Mouse (Mus musculus) heart, embryonic 11.5 days (tissue): ENCODE results near the gene Mau2. TPM values are rescaled to one million over a fixed set of nuclear protein-coding genes. Genes with fewer than 3 reads are reported as not detected.
"Not testable (repeated sequence)": the region's sequence is repeated elsewhere in the genome, so short reads cannot be mapped to it uniquely, and the experiment has no call there.

Source experiments
- ATAC-seq: fragments of 200-750 bp; cut with Nextera tagmentation; replicated peaks from 2 replicates; pipeline ENCODE4 v1.8.0; 2017; ENCODE audit warnings: moderate library complexity; ENCODE audit not compliant: insufficient number of reproducible peaks, low FRiP score, low TSS enrichment
- H3K27ac ChIP-seq: fragments of 300-500 bp; sonication (generic); 2 replicates; pipeline ENCODE4 v1.5.1; 2014; ENCODE audit warnings: mild to moderate bottlenecking, low read depth, low read length
- H3K27me3 ChIP-seq: fragments of 300-500 bp; sonication (generic); 2 replicates; pipeline ENCODE4 v1.6.1; 2014; ENCODE audit warnings: mild to moderate bottlenecking, low read length, mixed read lengths; ENCODE audit not compliant: control insufficient read depth, insufficient read depth
- H3K36me3 ChIP-seq: fragments of 300-500 bp; sonication (generic); 2 replicates; pipeline ENCODE4 v1.6.1; 2014; ENCODE audit warnings: mild to moderate bottlenecking, low read length, moderate library complexity, mixed read lengths; ENCODE audit not compliant: control insufficient read depth, insufficient read depth
- H3K4me1 ChIP-seq: fragments of 300-500 bp; sonication (generic); 2 replicates; pipeline ENCODE4 v1.6.1; 2014; ENCODE audit warnings: low read length; ENCODE audit not compliant: control insufficient read depth, insufficient read depth
- H3K4me2 ChIP-seq: fragments of 300-500 bp; sonication (generic); 2 replicates; pipeline ENCODE4 v1.6.1; 2014; ENCODE audit warnings: mild to moderate bottlenecking, moderate library complexity
- H3K4me3 ChIP-seq: fragments of 300-500 bp; sonication (generic); 2 replicates; pipeline ENCODE4 v1.5.1; 2014; ENCODE audit warnings: low read depth, low read length
- H3K9ac ChIP-seq: fragments of 300-500 bp; sonication (generic); 2 replicates; pipeline ENCODE4 v1.6.1; 2014; ENCODE audit warnings: mild to moderate bottlenecking, low read depth, low read length, moderate library complexity
- H3K9me3 ChIP-seq: fragments of 300-500 bp; sonication (generic); replicated peaks from 2 replicates; pipeline ENCODE4 v1.6.1; 2016; ENCODE audit warnings: low read length; ENCODE audit not compliant: control insufficient read depth
- WGBS: fragments of 180-500 bp; shearing (Covaris S2); extraction: QIAGEN DNeasy Blood & Tissue Kit; methylation state at CpG from one replicate; pipeline ENCODE4 v1.1.7; 2014; ENCODE audit not compliant: insufficient replicate concordance; 5-methylcytosine and 5-hydroxymethylcytosine counted together
- polyA plus RNA-seq: library from polyadenylated mRNA; unstranded; fragments of >200 nt; fragmentation: Nextera tagmentation; extraction: Ambion mirVana; gene quantifications from 2 replicates; pipeline ENCODE4 v1.2.1, GENCODE M21; 2014

The Mau2 gene
- polyA plus RNA-seq, 1 experiment from 2014 or later = 35.5 TPM

DNA sequence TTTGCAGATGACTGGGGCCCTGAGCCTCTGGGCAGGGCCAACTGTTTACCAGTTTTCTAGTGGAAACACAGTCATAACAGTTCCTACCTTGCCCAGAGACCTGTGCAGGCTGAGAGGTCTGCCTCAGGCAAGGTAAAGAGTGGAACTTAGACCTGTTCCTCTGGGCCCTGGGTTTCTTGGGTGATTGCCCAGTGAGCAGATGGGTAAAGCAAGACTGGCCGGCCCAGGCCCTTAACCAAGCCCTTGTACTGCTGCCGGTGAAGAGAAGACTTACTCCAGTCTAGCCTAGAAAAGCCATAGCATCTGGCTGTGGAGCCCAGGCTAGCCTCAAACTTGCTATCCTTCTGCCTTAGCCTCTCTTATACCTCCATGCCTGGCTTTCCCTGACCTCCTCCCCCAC lies 39.4 kb upstream of the Mau2 start:
- ATAC-seq = no peak
- WGBS = 88% methylated on average over 2 of the region's 2 CpGs
- H3K27me3 ChIP-seq = peaks cover 52% of the 10 kb centered on the region

DNA sequence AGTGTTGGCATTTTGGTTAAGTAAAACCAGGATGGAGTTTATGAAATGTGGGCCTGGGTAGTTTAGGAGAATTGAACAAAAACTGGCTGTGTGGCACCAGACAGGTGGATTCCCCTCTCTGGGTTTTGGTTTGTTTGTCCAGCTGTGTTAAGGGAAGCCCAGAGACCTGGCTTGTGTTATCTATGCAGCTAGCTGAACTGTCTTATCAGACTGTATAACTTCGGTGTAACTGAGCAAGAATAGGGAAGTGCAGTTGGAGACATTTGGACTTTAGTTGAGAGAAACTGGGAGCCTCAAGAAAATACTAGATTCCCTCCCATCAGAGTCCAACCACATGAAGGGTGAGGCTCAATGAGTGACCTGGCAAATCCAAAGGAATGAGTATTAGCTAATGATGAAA lies 31.1 kb upstream of the Mau2 start:
- whole genome bisulfite sequencing = 53% methylated on average over 1 of the region's 1 CpGs
- Histone ChIP-seq H3K9me3 (no peaks in the 10 kb centered on the region), H3K4me3 (no peak overlapping the region), H3K27ac (no peak overlapping the region), H3K27me3 (no peaks in the 10 kb centered on the region), H3K9ac (no peak overlapping the region), H3K4me2 (no peak overlapping the region), H3K4me1 (peaks cover 22% of the 10 kb centered on the region; the same call in 1 of the 2 replicates), H3K36me3 (peaks cover 12% of the 10 kb centered on the region)
- no peak for ATAC-seq

More for the DNA sequence above, 39.4 kb upstream of the Mau2 start:
- Histone ChIP-seq H3K4me3 (no peak overlapping the region), H3K9me3 (no peaks in the 10 kb centered on the region), H3K9ac (no peak overlapping the region), H3K4me2 (no peak overlapping the region), H3K27ac (no peak overlapping the region), H3K36me3 (no peaks in the 10 kb centered on the region), H3K4me1 (peaks cover 13% of the 10 kb centered on the region)

DNA sequence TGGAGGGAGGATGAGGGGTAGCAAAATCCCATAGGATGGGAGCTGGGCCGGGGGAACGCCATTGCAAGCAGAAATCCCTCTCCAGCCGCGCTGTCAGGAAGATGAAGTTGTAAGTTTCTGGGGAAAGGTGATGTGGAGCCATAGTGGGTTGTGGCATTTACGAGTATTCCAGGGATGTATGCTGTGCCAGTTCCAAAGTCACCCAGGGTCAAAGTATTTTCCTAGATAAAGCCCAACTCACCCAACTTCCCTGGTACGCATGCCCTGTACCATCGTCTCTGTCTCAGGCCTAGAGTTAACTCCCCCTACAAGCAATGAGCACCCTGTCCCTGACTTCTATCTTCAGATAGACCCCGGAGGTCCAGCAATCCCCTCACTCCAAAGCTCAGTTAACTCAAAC lies 30.6 kb upstream of the Mau2 start:
- ATAC-seq = no peak
- WGBS = 50% methylated on average over 8 of the region's 8 CpGs
- Histone ChIP-seq H3K4me1 (peaks cover 25% of the 10 kb centered on the region; the same call in 1 of the 2 replicates), H3K4me3 (peak overlapping the region; percentile 37), H3K27me3 (no peaks in the 10 kb centered on the region), H3K4me2 (peak overlapping the region; percentile 71), H3K36me3 (peaks cover 12% of the 10 kb centered on the region), H3K27ac (no peak overlapping the region), H3K9me3 (no peaks in the 10 kb centered on the region), H3K9ac (peak overlapping the region; percentile 54; the same call in 1 of the 2 replicates)

DNA sequence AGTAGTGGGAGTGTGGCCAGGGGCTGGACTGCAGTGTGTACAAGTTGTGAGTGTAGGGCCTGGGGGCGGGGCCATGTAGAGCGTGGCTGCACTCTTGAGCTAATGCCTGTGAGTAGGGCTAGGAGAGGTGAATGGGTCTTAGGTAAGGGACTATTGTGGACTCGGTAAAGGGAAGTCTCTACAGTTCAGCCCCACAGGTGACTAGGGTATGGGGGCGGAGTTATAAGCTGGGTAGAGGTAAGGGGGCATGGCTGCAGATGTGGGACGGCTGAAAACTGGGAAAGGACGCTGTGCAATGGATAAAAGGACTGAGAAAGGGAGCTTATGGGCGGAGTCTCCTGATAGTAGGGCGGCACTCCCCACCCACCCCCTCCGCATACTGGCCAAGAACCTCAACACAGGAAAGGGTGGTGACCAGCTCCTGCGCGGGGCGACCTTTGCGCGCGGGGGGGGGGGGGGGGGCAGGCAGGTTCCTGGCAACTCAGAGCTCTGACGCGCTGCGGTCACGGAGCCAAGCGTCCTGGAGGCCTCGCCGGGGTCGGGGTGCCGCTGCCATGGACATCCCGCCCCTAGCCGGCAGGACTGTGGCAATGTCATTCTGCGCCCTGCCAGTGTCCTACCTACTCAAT lies 30.0 kb upstream of the Mau2 start, which contains the start of gene Tm6sf2:
Gene Tm6sf2, plus strand, starts transcription at position 484 of the 629 bp plus-strand sequence.
- peak within 1 kb of the TSS; percentile 54; the same call in 1 of the 2 replicates for H3K9ac ChIP-seq
- H3K27me3 ChIP-seq = no peaks in the 10 kb centered on the region
- H3K27ac ChIP-seq = no peak within 1 kb of the TSS
- peak within 1 kb of the TSS; percentile 37 for H3K4me3 ChIP-seq
- H3K4me1 ChIP-seq = peaks cover 25% of the 10 kb centered on the region; the same call in 1 of the 2 replicates
- H3K4me2 ChIP-seq = peak within 1 kb of the TSS; percentile 71
- ATAC-seq = peak; percentile 44
- no peaks in the 10 kb centered on the region for H3K9me3 ChIP-seq
- 7% methylated on average over 25 of the region's 27 CpGs for WGBS
- H3K36me3 ChIP-seq = peaks cover 12% of the 10 kb centered on the region

DNA sequence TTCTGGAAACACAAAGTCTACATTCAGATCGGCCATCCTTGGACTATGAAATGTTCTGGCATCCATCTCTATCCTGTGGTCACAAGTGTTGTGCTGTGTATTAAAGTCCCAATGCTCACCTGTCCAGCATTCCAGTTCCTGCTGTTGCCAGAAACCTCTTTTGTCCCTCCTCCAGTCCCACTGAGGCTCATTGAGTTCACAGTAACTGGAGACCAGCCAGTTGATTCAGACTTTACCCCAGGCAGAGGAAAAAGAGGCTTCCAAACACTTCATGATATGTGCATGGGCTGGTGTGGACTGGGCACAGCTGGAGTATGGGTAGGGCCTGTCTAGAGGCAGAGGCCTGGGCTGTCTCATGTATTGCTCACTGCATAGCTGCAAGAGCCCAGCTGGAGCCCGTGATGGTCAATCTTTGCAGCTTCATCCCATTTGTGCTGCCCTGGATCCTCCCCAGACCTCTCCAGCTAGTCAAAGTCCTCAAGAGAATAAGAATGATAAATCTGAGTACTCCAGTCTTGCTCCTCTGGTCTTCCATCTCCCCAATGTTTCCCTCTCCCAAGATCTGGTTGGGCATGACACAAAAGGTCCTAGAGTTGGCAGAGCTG lies 29.4 kb upstream of the Mau2 start:
- Histone ChIP-seq H3K36me3 (peaks cover 15% of the 10 kb centered on the region), H3K4me2 (peak overlapping the region; percentile 71; the same call in 1 of the 2 replicates), H3K27me3 (no peaks in the 10 kb centered on the region), H3K9ac (no peak overlapping the region), H3K9me3 (no peaks in the 10 kb centered on the region), H3K4me3 (no peak overlapping the region), H3K4me1 (peaks cover 25% of the 10 kb centered on the region; the same call in 1 of the 2 replicates), H3K27ac (no peak overlapping the region)
- WGBS = 87% methylated on average over 2 of the region's 2 CpGs
- ATAC-seq = no peak

DNA sequence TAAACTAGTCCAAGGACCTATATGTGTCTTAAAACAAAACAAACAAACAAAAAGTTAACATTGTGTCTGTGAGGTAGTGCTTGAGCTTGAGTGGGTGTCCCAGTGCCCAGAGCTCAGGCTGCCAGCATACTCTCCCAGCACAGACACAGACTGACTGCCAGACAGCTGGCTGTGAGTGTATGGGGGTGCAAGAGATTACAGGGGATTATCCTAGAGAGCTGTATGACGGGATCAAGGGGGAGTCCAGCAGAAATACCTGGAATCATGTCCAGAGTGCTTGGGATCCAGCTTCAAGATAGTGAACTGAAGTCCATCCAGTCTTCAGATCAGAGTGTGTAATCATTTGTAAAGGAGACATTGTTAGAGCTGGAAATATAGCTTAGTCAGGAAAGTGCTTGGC lies 15.2 kb upstream of the Mau2 start:
- Histone ChIP-seq H3K4me1 (no peaks in the 10 kb centered on the region), H3K4me2 (no peak overlapping the region), H3K27ac (no peak overlapping the region), H3K9ac (no peak overlapping the region), H3K36me3 (peaks cover 47% of the 10 kb centered on the region), H3K9me3 (no peaks in the 10 kb centered on the region), H3K4me3 (no peak overlapping the region), H3K27me3 (no peaks in the 10 kb centered on the region)
- ATAC-seq = no peak
- 87% methylated on average over 1 of the region's 1 CpGs for WGBS

DNA sequence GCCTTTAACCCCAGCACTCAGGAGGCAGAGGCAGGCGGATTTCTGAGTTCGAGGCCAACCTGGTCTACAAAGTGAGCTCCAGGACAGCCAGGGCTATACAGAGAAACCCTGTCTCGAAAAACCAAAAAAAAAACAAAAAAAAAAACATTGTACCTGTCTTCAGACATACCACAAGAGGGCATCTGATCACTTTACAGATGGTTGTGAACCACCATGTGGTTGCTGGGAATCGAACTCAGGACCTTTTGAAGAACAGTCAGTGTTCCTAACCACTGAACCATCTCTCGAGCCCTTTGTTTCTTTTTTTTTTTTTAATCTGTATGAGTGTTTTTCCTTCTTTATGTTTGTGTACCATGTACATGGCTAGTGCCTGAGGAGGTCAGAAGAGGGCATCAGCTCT lies 7.9 kb upstream of the Mau2 start:
- not testable (repeated sequence) for H3K4me3 ChIP-seq, H3K9ac ChIP-seq, H3K4me2 ChIP-seq, H3K4me1 ChIP-seq, H3K27me3 ChIP-seq, H3K9me3 ChIP-seq, ATAC-seq, H3K27ac ChIP-seq
- WGBS = 89% methylated on average over 5 of the region's 5 CpGs
- peaks cover 31% of the 10 kb centered on the region for H3K36me3 ChIP-seq

DNA sequence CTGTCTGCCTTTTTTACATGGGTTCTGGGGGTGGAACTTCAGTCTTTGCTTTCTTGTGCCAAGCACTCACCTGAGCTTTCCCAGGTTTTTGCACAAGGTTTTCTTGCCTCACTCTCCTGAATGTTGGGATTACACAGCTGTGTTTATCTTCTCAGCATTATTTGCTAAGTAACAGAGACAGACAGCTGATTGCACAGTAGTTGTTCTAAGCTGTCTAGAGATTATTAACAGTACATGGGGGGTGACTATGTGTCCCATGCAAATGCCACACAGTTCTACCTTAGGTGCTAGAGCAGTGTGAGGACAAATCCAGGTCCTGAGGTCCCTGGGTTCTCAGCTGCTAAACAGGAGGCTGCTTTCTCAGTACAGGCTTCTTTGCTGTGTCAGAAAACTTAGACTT lies 7.1 kb upstream of the Mau2 start:
- Histone ChIP-seq H3K9ac (no peak overlapping the region), H3K4me1 (no peaks in the 10 kb centered on the region), H3K4me3 (no peak overlapping the region), H3K27me3 (no peaks in the 10 kb centered on the region), H3K36me3 (peaks cover 27% of the 10 kb centered on the region), H3K4me2 (no peak overlapping the region), H3K27ac (no peak overlapping the region), H3K9me3 (no peaks in the 10 kb centered on the region)
- no peak for ATAC-seq

DNA sequence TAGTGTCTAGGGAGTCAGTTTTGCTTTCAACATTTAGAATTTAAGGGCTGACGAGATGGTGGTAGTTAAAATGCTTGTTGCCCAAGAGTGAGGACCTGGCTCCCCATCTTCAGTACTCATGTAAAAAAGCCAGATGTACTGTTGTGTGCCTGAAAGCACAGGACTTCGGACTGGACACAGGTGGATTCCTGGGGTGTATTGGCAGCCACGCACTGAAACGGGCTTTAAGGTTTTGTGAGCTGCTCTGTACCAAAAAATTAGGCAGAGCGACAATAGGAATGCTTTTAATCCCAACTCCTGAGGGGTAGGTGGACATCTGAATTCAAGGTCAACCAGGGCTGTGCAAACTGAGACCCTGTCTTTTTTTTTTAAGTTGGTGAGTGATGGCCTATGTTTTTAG lies 1.5 kb upstream of the Mau2 start:
- H3K4me3 ChIP-seq = no peak overlapping the region; the same call in 1 of the 2 replicates
- WGBS = 83% methylated on average over 5 of the region's 5 CpGs
- peaks cover 16% of the 10 kb centered on the region for H3K4me1 ChIP-seq
- H3K9me3 ChIP-seq = no peaks in the 10 kb centered on the region
- H3K4me2 ChIP-seq = peak overlapping the region; percentile 97; the same call in 1 of the 2 replicates
- H3K9ac ChIP-seq = no peak overlapping the region
- no peak overlapping the region for H3K27ac ChIP-seq
- no peak for ATAC-seq
- no peaks in the 10 kb centered on the region for H3K27me3 ChIP-seq
- H3K36me3 ChIP-seq = no peaks in the 10 kb centered on the region; the same call in 1 of the 2 replicates
